Comparison of ENCODE assay signal across 9 mouse cellular contexts in the genomic region with DNA sequence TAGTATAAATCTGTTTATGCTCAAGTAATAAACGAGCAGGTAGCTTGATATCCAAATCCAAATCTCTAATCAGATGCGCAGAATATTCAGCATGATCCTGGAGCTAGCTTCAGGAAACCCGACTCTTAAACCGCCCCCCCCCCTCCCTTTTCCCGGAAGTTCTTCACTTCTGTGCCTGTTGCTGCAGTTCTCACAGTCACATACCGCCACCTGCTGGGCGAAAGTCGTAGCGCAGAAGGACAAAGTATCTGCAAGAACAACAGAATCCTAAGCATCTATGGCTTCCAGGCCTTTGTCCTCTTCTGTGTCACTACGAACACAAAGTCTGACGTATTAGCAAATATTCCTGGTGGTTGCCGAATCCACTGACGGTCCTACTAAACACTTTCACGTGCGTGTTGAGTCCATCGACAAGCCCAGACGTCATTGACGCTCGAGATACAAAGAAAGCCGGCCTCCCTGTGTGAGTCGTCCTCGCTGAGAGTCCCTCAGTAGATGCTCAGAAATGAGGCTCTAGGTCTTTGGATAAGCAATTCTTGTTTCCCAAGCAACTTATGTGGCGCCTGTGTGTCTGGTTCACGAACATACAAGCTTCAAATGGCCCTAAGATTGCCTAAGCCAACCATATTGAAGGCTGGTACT. TPM values are rescaled to one million over a fixed set of nuclear protein-coding genes. Genes with fewer than 3 reads are reported as not detected.
DNase-seq lines count a peak whose midpoint lies in the region; ATAC-seq lines count a peak whose summit lies in the region.
"Had no signal": no experiment of that assay in that cellular context is flagged by ENCODE, and none has a peak within 500 bp of the region (broad histone marks: within the 10 kb centered on the region; RNA-seq: fewer than 3 reads in every experiment).

No protein-coding gene starts in this region.

- no peaks in the 10 kb centered on the region; the same call in 1 of the 2 replicates for H3K4me1 ChIP-seq in embryonic facial prominence, embryonic 14.5 days (ENCODE audit: control insufficient read depth, insufficient read depth, low read length)
- no peaks in the 10 kb centered on the region; the same call in 1 of the 2 replicates for H3K4me1 ChIP-seq in heart, embryonic 12.5 days (replicated peaks)

- H3K4me2 ChIP-seq in embryonic facial prominence, embryonic 14.5 days (ENCODE audit: low read depth, low read length) = peak overlapping the region; percentile 44
- peak overlapping the region; percentile 13; the same call in 1 of the 2 replicates for H3K4me2 ChIP-seq in heart, embryonic 12.5 days
- H3K4me2 ChIP-seq: lung, embryonic 15.5 days had no signal

- H3K4me3 ChIP-seq in embryonic facial prominence, embryonic 14.5 days (ENCODE audit: low read depth, low read length) = no peak overlapping the region; the same call in 1 of the 2 replicates
- no peak overlapping the region for H3K4me3 ChIP-seq in heart, embryonic 12.5 days
- H3K4me3 ChIP-seq: lung, embryonic 15.5 days had no signal

- no peak overlapping the region for H3K27ac ChIP-seq in embryonic facial prominence, embryonic 14.5 days (replicated peaks; ENCODE audit: low read depth, low read length)
- no peak overlapping the region for H3K27ac ChIP-seq in heart, embryonic 12.5 days (ENCODE audit: poor library complexity, severe bottlenecking)
- H3K27ac ChIP-seq: lung, embryonic 15.5 days had no signal

- peak overlapping the region; percentile 9; the same call in 1 of the 2 replicates for H3K9ac ChIP-seq in embryonic facial prominence, embryonic 14.5 days (ENCODE audit: low read depth, low read length)
- no peak overlapping the region for H3K9ac ChIP-seq in heart, embryonic 12.5 days
- H3K9ac ChIP-seq: lung, embryonic 15.5 days had no signal

- H3K36me3 ChIP-seq in embryonic facial prominence, embryonic 14.5 days (ENCODE audit: control insufficient read depth, insufficient read depth, low read length) = no peaks in the 10 kb centered on the region
- no peaks in the 10 kb centered on the region for H3K36me3 ChIP-seq in heart, embryonic 12.5 days
- H3K36me3 ChIP-seq: lung, embryonic 15.5 days had no signal

- peak; percentile 84 to 85 for DNase-seq in adrenal gland, postnatal 36 days
- DNase-seq in embryonic facial prominence, embryonic 14.5 days (ENCODE audit: low spot score) = peak; percentile 88
- DNase-seq in kidney, postnatal 36 days = peak; percentile 84 to 95
- DNase-seq in lung, adult 18-20 months = peak; percentile 75 to 82
- DNase-seq in ovary, adult 18-20 months (ENCODE audit: low spot score) = peak; percentile 33
- peak; percentile 59 to 65 for DNase-seq in thymus, adult 18-20 months

- H3K9me3 ChIP-seq in embryonic facial prominence, embryonic 14.5 days (ENCODE audit: control insufficient read depth, low read length) = no peaks in the 10 kb centered on the region
- H3K9me3 ChIP-seq in heart, embryonic 12.5 days (replicated peaks) = no peaks in the 10 kb centered on the region
- H3K9me3 ChIP-seq: lung, embryonic 15.5 days had no signal

- H3K27me3 ChIP-seq in embryonic facial prominence, embryonic 14.5 days (replicated peaks; ENCODE audit: control insufficient read depth, insufficient read depth, low read length) = no peaks in the 10 kb centered on the region
- H3K27me3 ChIP-seq in heart, embryonic 12.5 days (replicated peaks) = no peaks in the 10 kb centered on the region
- H3K27me3 ChIP-seq: lung, embryonic 15.5 days had no signal

- peak; percentile 79 for ATAC-seq in CD4-positive, CD25-positive, alpha-beta regulatory T cell, adult 4 months
- ATAC-seq in embryonic facial prominence, embryonic 14.5 days (ENCODE audit: low read depth) = peak; percentile 38; the same call in 1 of the 2 replicates
- no peak for ATAC-seq in heart, embryonic 12.5 days (ENCODE audit: insufficient number of reproducible peaks, low FRiP score)

- WGBS in embryonic facial prominence, embryonic 14.5 days = 36% methylated on average over 24 of the region's 24 CpGs
- WGBS in heart, embryonic 12.5 days = 40% methylated on average over 24 of the region's 24 CpGs

RNA-seq across cellular contexts. Expression of gene Ccn2, which starts 29.9 kb away (rescaled TPM):
- not detected for polyA plus RNA-seq in CD4-positive, CD25-positive, alpha-beta regulatory T cell, adult 4 months (2017; shearing (Covaris generic))
- total RNA-seq in adrenal gland, postnatal 36 days (2021) = 10 to 100 TPM; 53.2 to 57.8 TPM
- polyA plus RNA-seq in embryonic facial prominence, embryonic 14.5 days (2014; fragmentation: Nextera tagmentation; extraction: Ambion mirVana) = 14.7 and 16.7 TPM in 2 replicates
- polyA plus RNA-seq in heart, embryonic 12.5 days (2016; fragmentation: Nextera tagmentation; extraction: Ambion mirVana) = 56.8 and 60.1 TPM in 2 replicates

Comparison
In these comparisons a context has a peak if more than half of its experiments do, and no peak if none do; other contexts are left out.
1. DNase-seq: peak in every context shown above with its lines; median percentile 90 in kidney, postnatal 36 days; 88 in embryonic facial prominence, embryonic 14.5 days; 84 in adrenal gland, postnatal 36 days; 78 in lung, adult 18-20 months; 62 in thymus, adult 18-20 months; 33 in ovary, adult 18-20 months.
2. RNA of gene Ccn2, which starts 29.9 kb away (polyA plus RNA-seq): 56.8 to 60.1 TPM in heart, embryonic 12.5 days and 14.7 to 16.7 TPM in embryonic facial prominence, embryonic 14.5 days; not detected in CD4-positive, CD25-positive, alpha-beta regulatory T cell, adult 4 months; every median in the first group is over 10 times any median in the second.